Mouse (Mus musculus): ENCODE data around the gene Dand5.

The Dand5 gene

DNA sequence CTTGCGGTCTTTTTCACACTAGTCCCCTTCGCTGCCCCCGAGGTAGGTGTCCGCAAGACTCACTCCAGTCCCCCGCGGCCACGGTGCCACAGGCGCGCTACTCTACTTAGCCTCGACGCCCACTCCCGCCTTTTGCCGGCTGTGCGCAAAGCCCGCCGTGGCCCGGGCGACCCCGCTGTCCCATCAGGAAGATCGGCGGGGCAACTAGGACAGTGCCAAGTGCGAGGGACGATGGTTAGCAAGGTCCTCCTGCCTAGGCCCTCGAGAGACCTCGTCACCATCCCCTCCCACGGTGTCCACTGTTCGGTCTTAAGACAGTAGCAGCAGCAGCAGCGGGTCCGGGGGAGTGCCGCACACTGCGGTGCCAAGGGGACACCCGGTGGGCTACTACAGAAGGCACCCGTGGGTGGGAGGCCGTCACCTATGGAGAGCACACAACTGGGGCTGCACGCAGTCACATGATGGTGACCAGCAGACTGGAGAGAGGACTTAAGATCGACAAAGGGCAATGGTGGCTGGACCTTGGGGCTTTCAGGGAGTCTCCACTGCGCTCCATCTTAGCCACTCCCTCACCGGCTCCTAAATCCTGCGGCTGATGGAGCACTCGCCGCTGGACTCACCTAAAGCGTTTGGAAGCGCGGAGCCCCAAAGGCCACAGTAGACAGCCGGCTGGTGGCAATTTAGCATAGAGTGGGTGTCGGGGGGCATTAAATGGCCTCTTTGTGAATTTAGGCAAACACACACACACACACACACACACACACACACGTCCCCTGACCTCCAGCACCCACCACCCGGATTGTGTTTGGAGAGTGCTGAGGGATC lies 37.7 kb downstream of the Dand5 start:
- no peak for DNase-seq (ENCODE audit: low spot score in 2 of 2)

DNA sequence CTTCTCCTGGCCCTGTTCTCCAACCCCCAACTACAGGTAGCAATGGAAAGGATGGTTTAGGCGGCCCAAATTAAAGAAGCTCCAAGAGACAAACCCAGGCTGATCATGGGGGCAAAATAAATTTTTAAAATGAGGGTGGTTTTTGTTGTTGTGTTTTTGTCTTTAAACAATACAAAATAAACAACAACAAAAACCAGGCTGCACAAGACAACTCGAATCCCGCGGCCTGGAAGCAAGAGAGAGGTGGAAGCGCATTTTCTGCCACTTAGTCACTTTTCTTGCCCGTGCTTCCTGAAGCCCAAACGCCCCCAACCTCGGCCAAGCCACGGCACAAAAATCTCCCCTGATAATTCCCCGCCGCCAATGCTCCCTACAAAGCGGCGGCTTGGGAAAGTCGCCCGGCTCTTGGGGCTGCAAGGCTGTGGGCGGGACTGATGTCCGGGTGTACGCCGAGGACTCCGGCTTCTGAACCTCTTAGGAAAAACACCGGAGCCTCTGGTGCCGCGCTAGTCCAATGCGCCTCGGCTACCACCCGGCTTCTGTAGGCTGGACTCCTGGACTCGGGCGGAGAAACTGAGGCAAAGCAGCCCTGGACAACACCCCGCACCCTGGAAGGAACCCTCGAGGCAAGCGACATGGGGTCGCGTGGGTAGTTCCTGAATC lies 38.6 kb downstream of the Dand5 start:
- no peak for DNase-seq (ENCODE audit: low spot score in 2 of 2)

DNA sequence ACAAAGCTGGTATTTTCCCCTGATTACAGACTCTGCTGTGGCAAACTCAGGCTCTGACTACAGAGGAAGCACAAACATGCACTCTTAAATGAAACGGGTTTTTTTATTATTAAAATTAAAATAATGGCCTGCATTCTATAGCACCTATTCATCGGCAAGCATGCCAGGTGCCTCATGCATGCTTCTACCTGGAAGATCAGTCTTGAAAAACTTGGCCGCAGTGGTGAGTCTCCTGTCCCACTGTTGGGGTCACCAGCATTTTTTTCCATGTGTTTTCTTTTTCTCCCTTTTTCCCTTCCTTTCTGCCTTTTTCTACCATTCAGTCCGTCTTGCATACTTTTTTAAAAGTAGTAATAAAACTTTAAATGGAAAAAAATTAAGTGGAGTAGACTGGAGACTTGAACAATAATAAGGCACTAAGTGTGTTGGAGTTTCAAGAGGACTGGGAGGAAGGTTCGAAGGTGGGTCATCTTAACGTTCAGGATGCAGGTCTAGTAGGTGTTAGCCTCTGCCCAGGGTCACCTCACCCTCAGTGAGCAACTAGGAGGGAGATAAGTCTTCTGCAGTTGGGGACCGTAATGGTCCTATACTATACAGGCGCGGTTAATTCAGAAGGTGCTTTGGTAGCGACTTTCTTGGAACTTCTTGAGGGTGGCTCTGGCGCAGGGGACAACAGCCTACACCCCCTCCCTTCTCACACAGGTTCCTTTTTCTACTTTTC lies 39.3 kb downstream of the Dand5 start:
- no peak for DNase-seq (ENCODE audit: low spot score in 2 of 2)

DNA sequence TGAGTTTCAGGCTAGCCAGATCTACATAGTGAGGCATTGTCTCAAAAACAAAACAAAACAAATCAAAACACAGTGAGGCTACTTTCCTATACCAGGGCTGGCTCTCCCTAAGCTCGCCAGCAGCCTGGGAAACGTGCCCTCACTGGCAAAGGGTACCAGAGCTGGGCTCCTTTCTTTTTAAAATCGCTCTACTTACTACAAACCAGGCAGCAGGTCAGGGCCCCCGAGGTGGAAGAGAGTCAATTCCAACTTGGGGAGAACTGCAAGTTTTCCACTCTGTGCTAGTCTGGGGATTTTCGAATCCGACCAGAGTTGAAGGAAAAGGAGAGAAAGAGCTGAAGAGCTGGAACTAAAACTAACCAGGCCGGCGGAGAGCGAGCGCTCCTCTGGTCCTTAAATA lies 39.9 kb downstream of the Dand5 start:
- no peak for DNase-seq (ENCODE audit: low spot score in 2 of 2)

DNA sequence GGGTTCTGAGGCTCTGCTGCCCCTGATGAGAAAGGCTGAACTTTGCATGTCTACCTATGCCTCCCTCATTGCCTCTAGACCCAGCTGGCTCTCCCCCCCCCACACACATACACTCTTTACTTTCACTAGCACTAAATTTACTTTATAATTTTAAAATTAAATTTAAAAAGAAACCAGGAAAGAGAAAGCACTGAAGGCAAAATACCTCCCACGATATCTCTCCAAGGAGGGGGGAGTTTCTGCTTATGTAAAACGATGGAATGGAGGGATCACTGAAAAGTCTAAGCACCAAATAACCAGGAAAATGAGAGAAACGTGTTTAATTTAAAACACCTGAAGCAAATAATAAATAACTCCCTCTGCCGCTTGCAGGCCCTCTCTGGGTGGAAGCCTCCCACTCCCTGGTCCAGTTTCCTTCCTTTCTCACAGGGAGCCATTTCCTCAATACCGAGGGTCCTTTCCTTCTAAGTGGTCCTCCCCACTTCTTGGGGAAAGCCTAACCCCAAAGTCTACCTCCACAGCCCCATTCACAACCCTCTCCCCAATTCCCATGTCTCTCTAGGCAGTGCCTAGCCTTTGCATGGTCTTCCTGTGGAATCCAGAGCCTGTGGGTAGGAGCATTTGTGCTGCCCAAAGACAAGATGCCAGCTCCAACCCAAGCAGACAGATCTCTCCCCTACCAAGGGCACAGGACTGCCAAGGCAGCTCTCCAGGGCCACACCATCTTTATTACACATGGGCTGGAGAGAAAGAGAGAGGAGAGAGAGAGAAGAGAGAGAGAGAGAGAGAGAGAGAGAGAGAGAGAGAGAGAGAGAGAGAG lies 40.7 kb downstream of the Dand5 start:
- no peak for DNase-seq (ENCODE audit: low spot score in 2 of 2)

DNA sequence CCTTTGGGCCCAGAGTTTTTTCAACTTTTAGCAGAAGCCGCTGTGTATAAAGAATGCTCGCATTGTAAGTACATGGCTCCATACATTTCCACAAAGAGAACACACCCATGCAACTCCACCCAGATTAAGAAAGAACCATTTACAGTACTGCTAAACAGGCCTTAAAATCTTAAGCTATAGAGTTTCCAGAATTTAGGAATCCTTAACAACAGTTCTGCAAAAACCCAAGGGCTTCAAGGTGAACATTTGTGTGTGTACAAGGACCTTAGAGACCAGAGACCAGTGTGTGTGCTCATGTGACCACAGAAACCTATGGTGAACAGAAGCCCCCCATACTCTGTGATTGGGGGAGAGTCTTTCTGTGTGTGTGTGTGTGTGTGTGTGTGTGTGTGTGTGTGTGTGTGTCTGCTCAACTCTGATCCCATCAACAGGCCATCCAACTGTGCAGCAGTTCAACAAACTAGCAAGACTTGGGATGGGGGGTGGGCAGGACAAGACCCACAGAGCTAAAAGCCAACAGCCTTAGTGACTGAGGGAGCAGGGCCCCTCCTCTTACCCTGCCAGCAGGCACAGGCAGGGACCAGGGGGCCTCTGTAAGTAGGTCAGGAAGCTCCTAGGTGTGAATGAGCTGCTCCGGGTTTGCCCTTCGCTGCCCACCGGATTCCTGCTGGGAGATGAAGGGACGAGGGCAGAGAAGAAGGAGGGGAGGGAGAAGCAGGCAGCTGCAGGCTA lies 41.5 kb downstream of the Dand5 start:
- no peak for DNase-seq (ENCODE audit: low spot score in 2 of 2)

DNA sequence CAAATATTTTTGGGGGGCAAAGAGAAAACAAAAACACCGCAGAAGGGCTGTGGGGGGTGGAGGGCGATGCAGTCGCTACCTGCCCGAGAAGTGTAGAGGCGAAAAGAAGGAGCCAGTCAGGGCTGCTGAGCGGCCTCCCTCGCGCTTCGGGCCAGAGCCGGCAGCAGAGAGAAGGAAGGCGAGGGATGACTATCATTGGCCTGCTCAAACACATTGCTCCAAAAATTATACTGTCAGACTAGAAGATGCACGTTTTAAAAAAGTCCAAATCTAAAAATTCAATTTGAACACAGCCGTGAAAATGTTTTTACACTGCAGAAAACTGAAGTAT lies 42.4 kb downstream of the Dand5 start:
- DNase-seq (ENCODE audit: low spot score in 2 of 2), result no peak

DNA sequence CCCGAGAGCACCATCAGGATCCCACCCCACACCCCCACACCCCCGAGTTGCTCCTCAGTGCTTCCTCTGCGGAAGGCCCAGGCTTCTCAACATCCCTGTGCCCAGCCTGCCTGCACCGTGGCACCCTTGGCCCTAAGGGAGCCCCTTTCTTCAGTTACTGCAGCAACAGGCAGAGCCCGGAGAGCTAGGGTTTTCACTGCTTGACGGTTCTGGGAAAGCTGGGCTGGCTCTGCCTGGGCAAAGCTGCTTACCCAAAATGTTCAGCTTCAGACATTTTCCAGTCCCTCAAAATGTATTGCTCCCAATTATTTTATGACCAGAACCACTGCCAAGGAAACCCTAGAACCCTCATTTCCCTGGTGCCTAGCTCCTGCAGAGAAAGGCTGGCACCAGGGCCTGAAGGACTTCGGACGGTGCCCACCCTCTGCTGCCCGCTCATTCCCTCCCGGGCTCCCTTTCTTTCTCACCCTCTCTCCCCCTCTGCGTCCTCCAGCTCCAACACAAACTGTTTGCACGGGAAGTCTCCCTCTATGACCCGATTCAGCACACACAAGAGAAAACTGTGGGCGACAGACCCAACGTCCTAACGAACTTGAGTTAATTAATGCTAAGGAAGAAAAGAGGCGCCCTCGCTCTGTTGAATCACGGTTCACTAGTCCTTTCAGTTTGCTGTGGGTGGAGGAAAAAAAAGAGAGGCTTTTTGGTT lies 43.0 kb downstream of the Dand5 start:
- DNase-seq (ENCODE audit: low spot score in 2 of 2), result no peak

DNA sequence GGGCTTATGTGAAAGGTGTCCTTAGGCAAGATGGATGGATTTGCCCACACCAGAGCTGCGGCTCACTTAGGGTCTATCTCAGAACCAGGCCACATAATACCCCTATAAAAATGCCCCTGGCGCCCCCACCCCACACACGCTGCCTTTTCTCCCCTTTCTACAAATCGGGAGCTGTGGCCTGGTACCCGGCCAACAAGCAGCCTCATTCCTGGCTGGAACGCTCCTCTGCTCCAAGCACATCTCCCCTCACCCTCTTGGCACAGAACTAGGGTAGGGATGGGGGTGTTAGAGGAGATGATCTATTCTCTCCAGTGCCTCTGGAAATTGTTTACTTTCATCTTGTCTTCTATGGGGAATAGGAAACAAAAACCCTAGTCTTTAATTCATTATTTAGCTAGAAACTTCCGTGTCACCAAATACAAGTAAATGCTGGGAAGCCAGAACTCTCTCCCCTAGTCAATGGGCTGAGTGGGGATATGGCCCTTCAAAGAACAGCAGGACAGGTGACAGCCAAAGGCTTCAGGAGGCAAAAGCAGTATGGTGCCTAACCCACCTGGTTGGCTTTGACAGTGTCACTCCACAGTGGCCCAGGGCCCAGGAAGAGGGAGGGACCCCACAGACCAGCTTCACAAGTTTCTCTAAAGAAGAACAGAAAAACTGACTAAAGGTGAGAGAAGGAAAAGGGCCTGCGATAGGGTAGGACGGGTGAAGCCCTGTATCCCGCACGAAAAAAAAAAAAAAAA lies 43.8 kb downstream of the Dand5 start:
- no peak for DNase-seq (ENCODE audit: low spot score in 2 of 2)

DNA sequence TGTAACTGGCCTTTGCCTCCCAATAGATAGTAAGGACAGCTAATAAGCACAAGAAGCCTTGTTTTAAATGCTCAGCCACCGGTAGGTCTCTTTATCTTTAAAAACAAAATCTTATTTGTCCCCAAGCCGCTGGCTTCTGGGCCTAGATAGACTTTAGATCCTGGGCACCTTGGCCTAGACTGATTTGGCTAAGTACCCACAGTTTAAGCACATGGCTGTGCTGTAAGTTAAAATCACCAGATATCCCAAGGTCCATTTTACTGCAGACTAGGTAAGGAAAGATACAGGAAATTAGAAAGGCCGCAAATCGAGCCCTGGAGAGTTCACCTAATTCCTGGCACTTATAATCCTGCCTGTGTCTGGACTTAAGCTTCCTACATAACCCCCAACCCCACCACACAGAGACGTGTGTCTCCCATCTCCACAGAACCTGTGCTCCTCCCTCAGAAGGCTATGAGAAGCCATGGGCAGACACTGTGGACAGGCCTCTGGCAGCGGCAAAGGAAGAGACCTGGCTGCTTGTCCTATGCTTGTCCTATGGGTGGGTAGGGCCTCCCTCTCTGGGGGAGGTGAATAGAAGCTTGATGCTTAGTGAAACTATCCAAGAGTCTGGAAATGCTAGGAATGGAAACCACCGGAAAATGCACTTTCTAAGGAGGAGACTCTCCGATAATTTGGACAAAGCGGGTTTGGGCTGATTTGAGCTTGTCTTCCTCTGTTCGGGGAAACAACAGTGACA lies 44.6 kb downstream of the Dand5 start:
- no peak for DNase-seq (ENCODE audit: low spot score in 2 of 2)

DNA sequence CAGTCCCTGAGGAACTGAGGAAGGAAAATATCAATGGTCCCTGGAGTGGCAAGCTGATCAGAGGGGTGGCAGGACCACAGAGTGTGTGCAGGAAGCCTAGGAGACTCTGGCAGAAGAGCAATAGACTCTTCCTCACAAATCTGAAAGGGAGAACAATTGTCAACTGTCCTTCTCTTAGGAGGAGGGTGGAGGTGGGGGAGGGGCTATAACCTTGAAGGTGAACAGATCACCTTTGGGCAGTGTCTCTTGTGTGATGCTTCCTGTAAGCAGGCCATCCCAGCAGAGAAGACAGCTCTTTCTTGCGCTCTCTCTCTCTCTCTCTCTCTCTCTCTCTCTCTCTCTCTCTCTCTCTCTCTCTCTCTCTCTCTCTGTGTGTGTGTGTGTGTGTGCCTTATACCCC lies 46.1 kb downstream of the Dand5 start:
- no peak for DNase-seq (ENCODE audit: low spot score in 2 of 2)

DNA sequence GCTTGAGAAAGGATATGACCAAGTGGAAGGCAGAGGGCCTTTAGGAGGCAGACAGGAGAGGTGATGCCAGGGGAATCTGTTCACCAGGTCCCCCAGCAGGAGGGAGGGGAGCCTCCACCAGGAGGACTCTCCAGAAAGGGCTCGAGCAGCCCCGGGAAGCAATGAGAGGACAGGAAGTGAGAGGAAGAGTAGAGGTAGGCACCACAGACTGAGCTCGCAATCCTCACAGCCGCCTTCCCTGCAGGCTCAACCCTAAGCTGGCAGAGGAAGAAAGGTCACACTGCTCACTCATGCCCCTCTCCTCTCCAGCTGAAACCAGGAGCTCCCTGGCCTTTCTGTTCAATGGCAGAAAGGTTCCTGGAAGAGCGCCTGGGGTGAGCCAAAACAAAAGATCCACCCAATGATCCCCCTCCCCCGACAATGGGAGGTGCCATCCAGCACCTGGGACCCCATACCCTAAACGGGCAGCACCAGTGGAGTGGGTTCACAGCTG lies 47.0 kb downstream of the Dand5 start:
- no peak for DNase-seq (ENCODE audit: low spot score in 2 of 2)

DNA sequence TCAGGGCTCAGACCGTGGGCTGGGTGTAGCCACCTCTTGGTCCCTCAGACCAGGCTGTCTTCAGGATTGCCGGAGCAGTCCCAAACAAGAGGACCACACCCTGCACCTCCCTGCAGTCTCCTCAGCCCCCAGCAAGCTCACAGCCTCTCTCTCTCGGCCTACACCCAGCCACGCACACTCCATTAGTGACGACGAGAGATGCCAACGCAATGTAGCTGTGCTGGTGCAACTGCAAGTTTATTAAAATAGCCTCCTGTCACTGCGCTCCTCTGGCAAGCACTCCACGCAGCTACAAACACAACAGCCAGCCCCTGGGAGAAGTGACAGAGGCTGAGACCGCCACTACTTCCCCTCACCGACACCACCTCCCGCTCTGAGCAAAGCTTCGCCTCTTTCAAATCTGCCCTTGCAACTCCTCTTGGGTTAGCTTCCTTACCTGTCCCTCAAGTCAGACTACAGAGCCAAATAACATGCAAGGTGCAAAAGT lies 47.5 kb downstream of the Dand5 start:
- DNase-seq (ENCODE audit: low spot score in 2 of 2), result no peak

DNA sequence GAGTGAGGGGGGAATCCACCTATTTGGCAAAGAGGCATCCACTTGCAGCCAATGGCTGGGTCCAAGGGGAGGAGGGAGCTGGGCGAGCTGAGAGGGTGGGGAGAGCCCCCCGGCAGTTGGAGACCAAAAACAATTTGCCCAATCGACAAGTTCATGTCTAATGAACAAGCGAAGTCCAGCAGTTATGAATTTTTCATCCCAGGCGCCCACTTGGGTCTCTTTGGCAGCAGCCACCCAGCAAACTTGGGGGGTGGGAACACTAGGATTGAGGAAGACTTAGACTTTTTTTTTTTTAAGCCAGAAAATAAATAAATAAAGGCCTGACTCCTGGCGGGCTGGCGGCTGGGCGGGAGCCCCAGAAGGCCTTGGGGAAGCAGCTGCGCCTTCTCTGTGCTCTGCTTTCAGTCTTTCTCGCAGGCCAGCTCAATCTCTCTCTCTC lies 48.1 kb downstream of the Dand5 start:
- no peak for DNase-seq (ENCODE audit: low spot score in 2 of 2)

DNA sequence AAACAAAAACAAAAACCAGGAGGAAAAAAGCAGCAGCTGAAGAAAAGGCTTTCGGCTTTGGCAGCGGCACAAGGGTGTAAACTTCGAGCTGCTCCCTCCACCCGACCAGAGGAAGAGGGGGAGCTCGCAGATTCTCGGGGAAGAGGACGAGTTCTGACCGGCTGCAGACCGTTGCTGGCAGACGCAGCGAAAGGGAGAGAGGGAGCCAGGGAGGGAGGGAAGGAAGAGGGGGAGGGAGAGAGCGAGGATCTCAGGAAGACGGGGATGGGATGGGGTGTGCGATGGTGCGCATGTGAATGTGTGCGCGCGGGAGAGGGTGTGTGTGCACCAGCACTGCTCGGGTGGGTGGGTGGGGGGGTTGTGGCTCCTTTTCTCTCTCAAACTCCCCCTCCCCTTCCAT lies 48.8 kb downstream of the Dand5 start:
- DNase-seq (ENCODE audit: low spot score in 2 of 2), result no peak

DNA sequence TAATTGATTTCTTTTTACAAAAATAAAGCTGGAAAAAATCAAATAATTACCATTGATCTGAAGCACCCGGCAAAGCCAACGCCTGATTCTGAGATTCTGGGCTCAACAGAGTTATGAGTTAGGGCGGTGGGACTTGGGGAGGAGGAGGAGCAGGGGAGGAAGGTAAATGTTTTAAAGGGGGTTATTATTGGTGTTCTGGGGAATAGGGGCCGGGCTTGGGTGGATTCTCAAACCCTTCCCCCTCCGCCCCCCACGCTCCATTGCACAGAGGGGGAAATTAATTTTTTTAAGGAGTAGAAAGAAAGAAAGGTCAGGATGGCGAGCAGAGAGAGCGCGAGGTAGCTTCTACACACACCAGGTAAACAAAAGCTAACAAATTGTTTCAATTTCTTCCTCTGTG lies 49.3 kb downstream of the Dand5 start:
- DNase-seq (ENCODE audit: low spot score in 2 of 2), result no peak

DNA sequence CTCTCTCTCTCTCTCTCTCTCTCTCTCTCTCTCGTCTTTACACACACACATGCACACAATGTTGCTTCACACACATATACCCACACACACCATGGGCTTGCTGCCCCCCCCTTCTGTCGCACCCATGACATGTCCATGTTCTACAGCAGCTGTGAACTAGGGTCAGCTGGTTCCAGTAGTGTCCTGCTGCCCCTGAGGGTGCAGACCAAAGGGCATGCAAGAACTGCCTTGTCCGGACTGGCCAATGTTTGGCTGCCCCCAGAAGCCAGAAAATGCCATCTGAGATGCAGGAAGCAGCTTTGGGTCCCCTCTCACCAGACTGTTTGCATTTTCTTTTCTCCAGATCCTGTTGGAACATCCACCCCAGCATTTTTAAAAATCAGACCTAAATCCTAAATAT lies 50.0 kb downstream of the Dand5 start:
- DNase-seq (ENCODE audit: low spot score in 2 of 2), result no peak

DNA sequence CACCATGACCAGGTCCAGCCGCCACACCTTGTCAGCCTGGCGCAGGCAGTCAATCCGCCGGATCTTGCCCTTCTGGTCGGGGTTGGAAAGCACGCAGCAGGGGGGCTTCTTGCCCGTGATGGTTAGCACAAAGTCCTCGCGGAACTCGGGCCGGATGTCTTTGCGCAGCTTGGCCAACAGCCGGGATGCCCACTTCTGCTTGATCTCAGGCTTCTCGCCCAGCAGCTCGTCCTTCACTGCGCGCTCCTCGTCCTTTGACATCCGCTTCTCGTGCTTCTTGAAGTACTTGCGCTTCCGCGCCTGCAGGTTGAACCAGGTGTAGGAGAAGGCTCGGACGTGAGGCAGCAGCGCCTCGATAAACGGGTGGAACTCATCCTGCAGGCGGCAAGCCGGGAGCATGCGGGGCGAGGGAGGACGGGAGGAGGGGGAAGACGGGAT lies 50.7 kb downstream of the Dand5 start:
- no peak for DNase-seq (ENCODE audit: low spot score in 2 of 2)
